Mouse (Mus musculus) frontal cortex, postnatal 14 days (tissue): ENCODE measurements around the gene Cpz.
A peak's percentile ranks its signal among the peaks of the same experiment; 100 is the strongest.

ENCODE experiments used
- DNase-seq, 2 experiments: peaks; one replicate each; pipeline ENCODE4 v3.0.0; 2022; ENCODE audit warnings: low spot score in 2 of 2

Cpz gene

GRCm38 (mm10) chr5:35530442-35530841 lies 4.9 kb upstream of the Cpz start:
- DNase-seq: peak in 1 of 2 experiments; percentile 35

- DNase-seq: no peak
These were observed 1.1 kb downstream of the Cpz start for GRCm38 (mm10) chr5:35524381-35524780.

GRCm38 (mm10) chr5:35523735-35524134 lies 1.8 kb downstream of the Cpz start:
- peak in 1 of 2 experiments; percentile 69 for DNase-seq

DNA sequence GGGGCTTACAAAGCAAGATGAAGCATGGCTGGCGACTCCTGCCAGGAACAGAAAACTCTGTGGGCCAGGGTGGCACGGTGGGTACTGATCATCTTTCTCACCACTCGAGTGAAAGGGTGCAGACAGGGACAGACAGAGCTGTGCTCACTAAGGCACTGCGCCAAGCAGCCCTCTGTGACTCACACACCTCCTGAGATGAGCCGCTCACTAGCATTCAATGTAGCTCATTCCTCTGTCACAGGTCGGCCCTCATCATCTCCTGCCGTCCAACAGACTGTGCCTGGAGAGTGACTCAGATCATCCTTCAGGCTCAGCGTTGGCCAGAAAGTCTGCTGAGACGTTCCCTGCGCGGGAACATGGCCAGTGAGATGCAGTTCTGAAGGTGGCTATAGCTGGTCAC lies 8.7 kb downstream of the Cpz start:
- DNase-seq: no peak

DNA sequence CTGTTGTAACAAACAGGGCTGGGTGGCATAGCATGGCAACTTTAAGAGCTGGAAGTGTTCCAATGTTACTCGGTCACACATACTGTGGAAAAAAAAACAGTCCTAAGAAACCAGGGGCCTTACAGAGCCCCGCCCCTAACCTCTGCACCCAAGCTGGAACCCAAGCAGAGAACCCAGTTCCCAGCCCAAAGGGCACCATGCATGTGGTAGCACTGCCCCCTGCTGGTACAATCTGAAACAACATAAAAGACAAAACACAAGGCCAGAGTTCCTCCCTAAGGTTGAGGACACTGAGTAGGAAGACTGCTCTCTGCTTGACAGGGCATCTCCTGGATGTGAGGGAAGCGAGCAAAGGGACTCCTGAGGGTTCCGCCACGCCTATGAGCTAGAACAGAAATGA lies 14.9 kb downstream of the Cpz start:
- peak in 1 of 2 experiments; percentile 47 for DNase-seq

GRCm38 (mm10) chr5:35505016-35505415 lies 20.5 kb downstream of the Cpz start:
- no peak for DNase-seq

DNA sequence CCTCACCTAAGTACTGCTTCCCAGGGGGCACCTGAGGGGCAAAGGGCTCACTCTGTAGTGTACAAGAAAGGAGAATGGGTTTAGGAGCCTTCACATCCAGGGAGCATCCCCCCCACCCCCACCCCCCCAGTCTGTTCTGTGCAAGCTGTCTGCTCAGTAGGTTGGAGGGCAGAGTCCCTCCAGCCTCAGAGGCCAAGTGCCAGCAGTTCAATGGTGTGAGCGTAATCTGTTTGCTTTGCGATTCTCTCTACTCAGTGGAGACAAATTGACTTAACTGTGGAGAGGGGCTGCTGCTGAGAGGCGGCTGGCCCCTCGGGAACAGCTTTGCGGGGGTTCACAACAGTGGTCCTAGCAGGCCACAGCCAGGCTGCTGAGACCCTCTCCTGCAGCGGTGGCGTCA lies 28.2 kb downstream of the Cpz start:
- DNase-seq: no peak

DNA sequence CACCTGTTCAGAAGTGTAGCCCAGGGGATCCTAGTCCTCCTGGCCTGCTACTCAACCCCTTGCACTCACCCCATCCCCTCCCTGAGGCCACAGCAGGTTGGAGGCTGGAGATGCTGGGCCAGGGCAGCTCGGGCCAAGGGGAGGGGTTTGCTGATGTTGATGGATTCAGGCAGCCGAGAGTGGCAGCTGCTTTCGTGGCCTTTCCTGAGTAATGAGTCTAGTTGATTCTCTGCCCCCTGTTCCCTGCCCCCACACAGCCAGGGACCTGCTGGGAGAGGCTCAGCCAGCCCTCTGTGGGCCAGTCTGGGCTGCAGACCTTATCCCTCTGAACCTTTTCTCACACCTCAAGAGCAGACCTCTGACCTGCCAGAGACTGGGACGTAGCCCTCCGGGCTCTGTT lies 29.5 kb downstream of the Cpz start:
- no peak for DNase-seq

DNA sequence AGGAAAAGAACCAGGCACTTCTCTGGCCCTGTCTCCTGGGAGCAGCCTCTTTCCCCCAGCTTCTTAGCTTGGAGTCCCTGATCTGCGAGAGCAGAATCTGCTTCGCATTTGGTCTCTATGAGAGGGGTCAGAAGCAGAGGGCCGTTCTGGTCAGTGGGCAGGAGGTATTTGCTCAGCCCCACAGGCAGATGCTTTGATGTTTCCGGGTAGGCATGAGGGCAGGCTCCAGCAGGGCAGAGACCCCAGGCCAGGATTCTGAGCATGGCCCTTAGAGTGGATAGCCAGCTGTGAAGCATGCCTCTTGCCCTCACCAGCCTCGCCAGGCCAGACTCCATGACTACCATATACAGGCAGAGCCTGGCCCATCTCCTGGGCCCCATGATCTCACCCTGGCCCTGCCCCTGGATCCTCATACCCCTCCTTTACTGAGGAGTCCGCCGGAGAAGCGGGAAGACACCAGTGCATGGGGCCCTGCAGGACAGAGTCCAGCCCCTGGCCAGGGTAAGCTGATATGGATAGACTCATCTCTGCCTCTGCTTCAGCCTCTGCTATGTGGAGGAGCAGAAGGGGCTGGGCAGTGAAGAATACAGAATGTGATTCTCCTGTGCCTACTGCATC lies 30.6 kb downstream of the Cpz start:
- DNase-seq: no peak

GRCm38 (mm10) chr5:35493770-35494169 lies 31.7 kb downstream of the Cpz start:
- DNase-seq: no peak

- peak in 1 of 2 experiments; percentile 7 for DNase-seq
These were observed 46.0 kb downstream of the Cpz start for GRCm38 (mm10) chr5:35479521-35479920.

DNA sequence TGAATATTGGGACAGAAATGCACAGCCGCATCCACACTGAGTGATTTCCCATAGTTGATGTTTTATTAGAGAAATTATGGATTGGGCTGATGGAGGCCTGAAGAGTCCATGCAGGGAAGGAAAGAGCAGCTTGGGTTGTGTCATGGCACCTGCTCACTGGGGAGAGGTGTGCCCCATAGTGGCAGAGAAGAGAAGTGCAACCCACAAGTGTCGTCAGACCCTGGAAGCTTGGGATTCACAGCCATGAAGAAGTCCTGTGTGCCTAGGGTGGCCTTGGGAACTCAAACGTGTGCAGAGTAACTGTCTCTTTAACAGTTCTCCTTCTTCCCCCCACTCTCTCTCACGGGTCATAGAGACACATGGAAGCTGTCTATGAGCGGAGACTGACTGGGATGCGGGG lies 50.3 kb downstream of the Cpz start:
- DNase-seq: no peak

DNA sequence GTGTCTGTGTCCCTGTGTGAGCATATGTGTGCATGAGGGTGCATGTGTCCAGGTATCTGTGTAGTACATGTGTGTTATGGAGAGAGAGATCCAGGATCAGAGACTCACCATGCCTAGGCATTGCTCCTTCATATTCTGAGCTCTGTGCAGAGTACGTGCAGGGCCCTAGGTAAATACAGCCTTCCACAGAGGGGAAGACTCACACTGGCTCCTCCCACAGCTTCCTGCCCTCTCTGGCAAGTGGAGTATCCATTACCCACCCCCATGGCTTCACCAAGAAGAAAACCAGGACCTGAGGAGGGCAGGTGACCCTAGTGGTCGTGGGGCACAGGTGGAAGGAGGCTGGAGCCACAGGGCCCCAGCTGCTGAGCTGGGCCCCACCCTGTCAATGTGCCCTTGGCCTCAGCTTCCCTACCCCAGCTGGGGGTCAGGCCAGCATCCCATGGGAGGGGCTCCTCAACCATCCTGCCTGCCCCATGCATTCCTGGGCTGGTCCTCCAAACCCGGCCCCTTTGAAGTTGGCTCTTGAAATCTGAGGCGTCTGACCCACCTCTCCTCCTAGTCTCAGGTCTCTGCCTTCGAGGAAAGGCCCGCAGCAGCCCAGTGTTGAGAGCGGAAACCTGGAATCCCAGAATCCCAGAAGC lies 54.5 kb downstream of the Cpz start:
- no peak for DNase-seq

DNA sequence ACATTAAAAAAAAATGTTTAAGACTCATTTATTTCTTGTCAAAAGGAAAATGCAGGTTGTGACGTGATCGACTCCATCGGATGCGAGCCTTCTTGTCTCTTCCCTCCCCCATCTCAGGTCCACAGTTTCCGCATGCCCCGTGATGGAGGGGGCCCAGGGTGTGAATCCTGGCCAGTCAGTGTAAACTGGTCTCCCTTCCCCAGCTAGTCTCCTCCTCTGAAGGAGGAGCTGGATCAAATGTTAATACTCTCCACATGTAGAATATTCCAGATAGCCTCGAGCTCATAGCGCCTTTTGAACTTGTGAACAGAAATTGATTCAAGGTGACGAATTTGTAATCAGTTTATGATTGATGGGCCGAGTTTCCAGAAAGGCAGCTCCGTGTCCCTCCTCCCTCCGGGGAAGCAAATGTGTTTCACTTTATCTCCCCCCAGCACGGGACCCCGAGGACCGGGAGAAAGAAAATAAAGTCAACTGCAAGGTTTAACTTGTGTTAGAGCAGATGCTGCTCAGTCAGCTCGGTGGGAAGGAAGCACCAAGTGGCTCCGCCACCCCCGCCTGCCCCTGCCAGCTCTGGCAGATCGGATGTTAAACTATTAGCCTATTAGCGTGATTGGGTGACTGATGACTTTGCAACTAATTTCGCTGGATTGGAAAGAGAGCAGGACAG lies 59.4 kb downstream of the Cpz start:
- no peak for DNase-seq

DNA sequence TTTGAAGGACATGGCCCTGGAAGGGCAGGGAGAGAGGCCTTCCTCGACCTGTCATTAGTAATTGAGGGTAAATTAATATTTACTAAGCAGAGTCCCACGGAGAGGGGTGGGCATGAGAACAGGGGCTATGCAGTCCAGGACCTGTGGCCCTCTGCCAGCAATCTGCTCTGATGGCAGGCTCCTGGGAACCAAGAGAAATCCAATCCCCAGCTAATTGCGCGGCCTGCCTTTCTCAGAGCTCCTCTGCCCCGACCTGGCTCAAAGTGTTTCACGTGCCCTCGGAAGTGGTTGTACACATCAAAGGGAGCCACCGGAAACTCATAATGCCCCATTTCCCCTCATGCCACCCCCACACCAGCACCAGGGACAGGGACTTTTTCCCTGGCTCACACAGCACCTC lies 63.4 kb downstream of the Cpz start:
- DNase-seq: no peak

DNA sequence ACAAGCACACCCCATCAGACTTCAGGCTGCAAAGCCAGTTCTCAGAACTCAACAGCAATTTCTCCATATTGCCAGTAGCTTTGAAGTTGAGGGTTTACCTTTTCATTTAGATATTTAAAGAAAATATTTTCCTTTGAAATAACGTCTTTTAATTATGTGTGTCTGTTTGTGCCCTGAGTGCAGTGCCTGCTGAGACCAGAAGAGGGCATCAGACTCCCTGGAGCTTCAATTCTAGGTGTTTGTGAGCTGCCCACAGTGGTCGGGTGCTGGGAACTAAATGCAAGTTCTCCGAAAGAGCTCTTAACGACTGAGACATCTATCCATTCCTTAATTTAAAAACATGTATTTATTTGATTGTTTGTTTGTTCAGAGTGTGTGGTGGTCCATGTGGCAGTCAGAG lies 65.7 kb downstream of the Cpz start:
- no peak for DNase-seq

- no peak for DNase-seq
These were observed 67.2 kb downstream of the Cpz start for GRCm38 (mm10) chr5:35458267-35458666.

- no peak for DNase-seq
These were observed 68.1 kb downstream of the Cpz start for GRCm38 (mm10) chr5:35457364-35457763.

- DNase-seq: peak in 1 of 2 experiments; percentile 23
These were observed 71.2 kb downstream of the Cpz start for GRCm38 (mm10) chr5:35454187-35454800.
